Mouse (Mus musculus): ENCODE measurements around the gene Dpp9. TPM values are rescaled to one million over a fixed set of nuclear protein-coding genes. Genes with fewer than 3 reads are reported as not detected.

Dpp9 gene
- polyA plus RNA-seq, 1 experiment from 2014 or later = 26.5 TPM

GRCm38 (mm10) chr17:56202476-56202875 lies 16.2 kb downstream of the Dpp9 start:
- H3K4me3 ChIP-seq = no peak overlapping the region
- no peaks in the 10 kb centered on the region for H3K9me3 ChIP-seq
- WGBS = 95% methylated on average over 8 of the region's 8 CpGs
- no peaks in the 10 kb centered on the region for H3K4me1 ChIP-seq (replicated peaks)
- no peak overlapping the region; the same call in 1 of the 2 replicates for H3K9ac ChIP-seq
- ATAC-seq (ENCODE audit: low FRiP score) = no peak
- H3K27me3 ChIP-seq = no peaks in the 10 kb centered on the region
- no peak overlapping the region for H3K4me2 ChIP-seq
- H3K36me3 ChIP-seq = peaks cover 93% of the 10 kb centered on the region
- no peak overlapping the region for H3K27ac ChIP-seq

GRCm38 (mm10) chr17:56201642-56202041 lies 17.1 kb downstream of the Dpp9 start:
- H3K4me3 ChIP-seq = no peak overlapping the region
- no peak overlapping the region for H3K27ac ChIP-seq
- WGBS = 65% methylated on average over 3 of the region's 3 CpGs
- no peak overlapping the region for H3K9ac ChIP-seq
- no peak for ATAC-seq (ENCODE audit: low FRiP score)
- peaks cover 93% of the 10 kb centered on the region for H3K36me3 ChIP-seq
- no peak overlapping the region for H3K4me2 ChIP-seq
- no peaks in the 10 kb centered on the region for H3K27me3 ChIP-seq
- no peaks in the 10 kb centered on the region for H3K4me1 ChIP-seq (replicated peaks)
- no peaks in the 10 kb centered on the region for H3K9me3 ChIP-seq

GRCm38 (mm10) chr17:56200586-56200985 lies 18.1 kb downstream of the Dpp9 start:
- Histone ChIP-seq H3K27ac (no peak overlapping the region), H3K27me3 (no peaks in the 10 kb centered on the region), H3K4me2 (no peak overlapping the region), H3K4me1 (replicated peaks) (no peaks in the 10 kb centered on the region), H3K9me3 (no peaks in the 10 kb centered on the region), H3K9ac (no peak overlapping the region), H3K36me3 (peaks cover 93% of the 10 kb centered on the region), H3K4me3 (no peak overlapping the region)
- WGBS = 80% methylated on average over 9 of the region's 9 CpGs
- ATAC-seq (ENCODE audit: low FRiP score) = no peak

GRCm38 (mm10) chr17:56196860-56197259 lies 21.8 kb downstream of the Dpp9 start:
- peaks cover 93% of the 10 kb centered on the region for H3K36me3 ChIP-seq

GRCm38 (mm10) chr17:56194765-56195164 lies 23.9 kb downstream of the Dpp9 start:
- no peak overlapping the region for H3K9ac ChIP-seq
- H3K4me3 ChIP-seq = no peak overlapping the region
- peaks cover 98% of the 10 kb centered on the region for H3K36me3 ChIP-seq
- H3K27me3 ChIP-seq = no peaks in the 10 kb centered on the region
- no peaks in the 10 kb centered on the region for H3K4me1 ChIP-seq (replicated peaks)
- no peak overlapping the region for H3K4me2 ChIP-seq
- 90% methylated on average over 13 of the region's 13 CpGs for WGBS
- H3K9me3 ChIP-seq = no peaks in the 10 kb centered on the region
- H3K27ac ChIP-seq = no peak overlapping the region
- ATAC-seq (ENCODE audit: low FRiP score) = no peak

More at GRCm38 (mm10) chr17:56196860-56197259, 21.8 kb downstream of the Dpp9 start:
- Histone ChIP-seq H3K4me2 (no peak overlapping the region), H3K27ac (no peak overlapping the region), H3K9me3 (no peaks in the 10 kb centered on the region), H3K27me3 (no peaks in the 10 kb centered on the region), H3K4me1 (replicated peaks) (no peaks in the 10 kb centered on the region), H3K9ac (no peak overlapping the region), H3K4me3 (no peak overlapping the region)
- 66% methylated on average over 2 of the region's 2 CpGs for WGBS
- no peak for ATAC-seq (ENCODE audit: low FRiP score)

GRCm38 (mm10) chr17:56194357-56194756 lies 24.3 kb downstream of the Dpp9 start:
- 93% methylated on average over 12 of the region's 12 CpGs for WGBS
- Histone ChIP-seq H3K9me3 (no peaks in the 10 kb centered on the region), H3K27ac (no peak overlapping the region), H3K36me3 (peaks cover 99% of the 10 kb centered on the region), H3K9ac (no peak overlapping the region), H3K4me2 (no peak overlapping the region), H3K4me3 (no peak overlapping the region), H3K27me3 (no peaks in the 10 kb centered on the region), H3K4me1 (replicated peaks) (no peaks in the 10 kb centered on the region)
- no peak for ATAC-seq (ENCODE audit: low FRiP score)

GRCm38 (mm10) chr17:56191266-56191665 lies 27.4 kb downstream of the Dpp9 start:
- 86% methylated on average over 6 of the region's 6 CpGs for WGBS
- no peak overlapping the region for H3K9ac ChIP-seq
- no peak overlapping the region for H3K4me3 ChIP-seq
- peaks cover 2% of the 10 kb centered on the region; the same call in 1 of the 2 replicates for H3K4me1 ChIP-seq (replicated peaks)
- H3K36me3 ChIP-seq = peaks cover 98% of the 10 kb centered on the region
- no peak overlapping the region for H3K27ac ChIP-seq
- H3K27me3 ChIP-seq = no peaks in the 10 kb centered on the region
- no peaks in the 10 kb centered on the region for H3K9me3 ChIP-seq
- no peak for ATAC-seq (ENCODE audit: low FRiP score)
- H3K4me2 ChIP-seq = no peak overlapping the region

- H3K9ac ChIP-seq = peak overlapping the region; percentile 43
- no peaks in the 10 kb centered on the region for H3K9me3 ChIP-seq
- WGBS = 29% methylated on average over 11 of the region's 11 CpGs
- peak overlapping the region; percentile 70 for H3K27ac ChIP-seq
- H3K27me3 ChIP-seq = no peaks in the 10 kb centered on the region
- H3K4me2 ChIP-seq = 0 out of 2 replicates have a peak overlapping the region, but pooled peaks have one; percentile 8
- no peak overlapping the region for H3K4me3 ChIP-seq
- H3K36me3 ChIP-seq = peaks cover 63% of the 10 kb centered on the region
- ATAC-seq (ENCODE audit: low FRiP score) = no peak
- H3K4me1 ChIP-seq (replicated peaks) = peaks cover 32% of the 10 kb centered on the region
Observed at GRCm38 (mm10) chr17:56185281-56186141, 33.2 kb downstream of the Dpp9 start.

- ATAC-seq (ENCODE audit: low FRiP score) = peak; percentile 95
- WGBS = under 1% methylated on average over 47 of the region's 47 CpGs
- peaks cover 62% of the 10 kb centered on the region for H3K36me3 ChIP-seq
Observed at GRCm38 (mm10) chr17:56183658-56184103, 35.0 kb downstream of the Dpp9 start, which contains the start of gene Mydgf. Gene Mydgf, minus strand, starts transcription at chr17:56183920.

GRCm38 (mm10) chr17:56182975-56183657 lies 35.6 kb downstream of the Dpp9 start:
- Histone ChIP-seq H3K4me2 (peak overlapping the region; percentile 98), H3K4me3 (peak overlapping the region; percentile 84), H3K9ac (peak overlapping the region; percentile 88), H3K4me1 (replicated peaks) (peaks cover 32% of the 10 kb centered on the region), H3K27ac (peak overlapping the region; percentile 85), H3K9me3 (no peaks in the 10 kb centered on the region), H3K27me3 (no peaks in the 10 kb centered on the region), H3K36me3 (peaks cover 59% of the 10 kb centered on the region)
- peak; percentile 44 for ATAC-seq (ENCODE audit: low FRiP score)
- WGBS = 3% methylated on average over 14 of the region's 14 CpGs

More at GRCm38 (mm10) chr17:56183658-56184103, 35.0 kb downstream of the Dpp9 start, which contains the start of gene Mydgf:
- Histone ChIP-seq H3K4me1 (replicated peaks) (peaks cover 32% of the 10 kb centered on the region), H3K9me3 (no peaks in the 10 kb centered on the region), H3K4me3 (peak within 1 kb of the TSS; percentile 84), H3K27ac (peak within 1 kb of the TSS; percentile 85), H3K4me2 (peak within 1 kb of the TSS; percentile 98), H3K27me3 (no peaks in the 10 kb centered on the region), H3K9ac (peak within 1 kb of the TSS; percentile 88)

GRCm38 (mm10) chr17:56175416-56175815 lies 43.3 kb downstream of the Dpp9 start:
- no peak for ATAC-seq (ENCODE audit: low FRiP score)
- peaks cover 63% of the 10 kb centered on the region for H3K36me3 ChIP-seq

GRCm38 (mm10) chr17:56173401-56174046 lies 45.2 kb downstream of the Dpp9 start:
- Histone ChIP-seq H3K9me3 (no peaks in the 10 kb centered on the region), H3K4me3 (no peak overlapping the region), H3K4me1 (replicated peaks) (peaks cover 17% of the 10 kb centered on the region), H3K27me3 (no peaks in the 10 kb centered on the region), H3K9ac (no peak overlapping the region), H3K27ac (no peak overlapping the region), H3K4me2 (no peak overlapping the region), H3K36me3 (peaks cover 46% of the 10 kb centered on the region)
- no peak for ATAC-seq (ENCODE audit: low FRiP score)
- 60% methylated on average over 10 of the region's 10 CpGs for WGBS

More at GRCm38 (mm10) chr17:56175416-56175815, 43.3 kb downstream of the Dpp9 start:
- no peak overlapping the region for H3K4me3 ChIP-seq
- no peak overlapping the region for H3K27ac ChIP-seq
- no peaks in the 10 kb centered on the region for H3K27me3 ChIP-seq
- no peak overlapping the region for H3K4me2 ChIP-seq
- WGBS = 95% methylated on average over 3 of the region's 3 CpGs
- H3K9ac ChIP-seq = no peak overlapping the region
- H3K9me3 ChIP-seq = no peaks in the 10 kb centered on the region
- H3K4me1 ChIP-seq (replicated peaks) = peaks cover 9% of the 10 kb centered on the region

Data from hindbrain, embryonic 13.5 days (tissue).